Mouse (Mus musculus) stomach, postnatal 0 days (tissue): ENCODE measurements around the gene Spata31d1a. TPM values are rescaled to one million over a fixed set of nuclear protein-coding genes. Genes with fewer than 3 reads are reported as not detected.

ENCODE experiments used
- ATAC-seq: fragments of 200-750 bp; cut with Nextera tagmentation; 2 replicates; pipeline ENCODE4 v1.8.0; 2017; ENCODE audit not compliant: low FRiP score, low TSS enrichment
- DNase-seq: peaks from one replicate; pipeline ENCODE4 v3.0.0-alpha.2; 2016; ENCODE audit warnings: low spot score
- H3K27ac ChIP-seq: fragments of 300-500 bp; sonication (generic); replicated peaks from 2 replicates; pipeline ENCODE4 v1.5.1; 2014; ENCODE audit warnings: mild to moderate bottlenecking, control low read depth
- H3K27me3 ChIP-seq: fragments of 300-500 bp; sonication (generic); 2 replicates; pipeline ENCODE4 v1.6.1; 2014; ENCODE audit warnings: low read length; ENCODE audit not compliant: control insufficient read depth, insufficient read depth
- H3K36me3 ChIP-seq: fragments of 300-500 bp; sonication (generic); 2 replicates; pipeline ENCODE4 v1.6.1; 2014; ENCODE audit warnings: low read length, mixed read lengths; ENCODE audit not compliant: control insufficient read depth, insufficient read depth
- H3K4me1 ChIP-seq: fragments of 300-500 bp; sonication (generic); replicated peaks from 2 replicates; pipeline ENCODE4 v1.6.1; 2014; ENCODE audit warnings: antibody characterized with exemption; ENCODE audit not compliant: control insufficient read depth, insufficient read depth
- H3K4me2 ChIP-seq: fragments of 300-500 bp; sonication (generic); replicated peaks from 2 replicates; pipeline ENCODE4 v1.6.1; 2014; ENCODE audit warnings: low read depth, mild to moderate bottlenecking, control low read depth, moderate library complexity
- H3K4me3 ChIP-seq: fragments of 300-500 bp; sonication (generic); 2 replicates; pipeline ENCODE4 v1.5.1; 2014; ENCODE audit warnings: low read depth, low read length, control low read depth
- H3K9ac ChIP-seq: fragments of 300-500 bp; sonication (generic); 2 replicates; pipeline ENCODE4 v1.6.1; 2014; ENCODE audit warnings: mild to moderate bottlenecking, low read length, control low read depth, mixed read lengths
- H3K9me3 ChIP-seq: fragments of 300-500 bp; sonication (generic); 2 replicates; pipeline ENCODE4 v1.6.1; 2016; ENCODE audit warnings: low read length; ENCODE audit not compliant: control insufficient read depth
- CTCF ChIP-seq: IDR thresholded peaks from 2 replicates; pipeline ENCODE4 v1.5.1; 2016; ENCODE audit warnings: antibody characterized with exemption, low read depth, mild to moderate bottlenecking, moderate library complexity
- EP300 ChIP-seq: optimal IDR thresholded peaks from 2 replicates; pipeline ENCODE3; 2016; ENCODE audit warnings: antibody characterized with exemption
- WGBS: fragments of 180-500 bp; shearing (Covaris S2); extraction: QIAGEN DNeasy Blood & Tissue Kit; methylation state at CpG from one replicate; pipeline ENCODE4 v1.1.7; 2014; 5-methylcytosine and 5-hydroxymethylcytosine counted together
- polyA plus RNA-seq: library from polyadenylated mRNA; unstranded; fragments of >200 nt; fragmentation: Nextera tagmentation; extraction: Ambion mirVana; gene quantifications from 2 replicates; pipeline ENCODE4 v1.2.1, GENCODE M21; 2015

The Spata31d1a gene
- polyA plus RNA-seq, 1 experiment from 2014 or later, result not detected

DNA sequence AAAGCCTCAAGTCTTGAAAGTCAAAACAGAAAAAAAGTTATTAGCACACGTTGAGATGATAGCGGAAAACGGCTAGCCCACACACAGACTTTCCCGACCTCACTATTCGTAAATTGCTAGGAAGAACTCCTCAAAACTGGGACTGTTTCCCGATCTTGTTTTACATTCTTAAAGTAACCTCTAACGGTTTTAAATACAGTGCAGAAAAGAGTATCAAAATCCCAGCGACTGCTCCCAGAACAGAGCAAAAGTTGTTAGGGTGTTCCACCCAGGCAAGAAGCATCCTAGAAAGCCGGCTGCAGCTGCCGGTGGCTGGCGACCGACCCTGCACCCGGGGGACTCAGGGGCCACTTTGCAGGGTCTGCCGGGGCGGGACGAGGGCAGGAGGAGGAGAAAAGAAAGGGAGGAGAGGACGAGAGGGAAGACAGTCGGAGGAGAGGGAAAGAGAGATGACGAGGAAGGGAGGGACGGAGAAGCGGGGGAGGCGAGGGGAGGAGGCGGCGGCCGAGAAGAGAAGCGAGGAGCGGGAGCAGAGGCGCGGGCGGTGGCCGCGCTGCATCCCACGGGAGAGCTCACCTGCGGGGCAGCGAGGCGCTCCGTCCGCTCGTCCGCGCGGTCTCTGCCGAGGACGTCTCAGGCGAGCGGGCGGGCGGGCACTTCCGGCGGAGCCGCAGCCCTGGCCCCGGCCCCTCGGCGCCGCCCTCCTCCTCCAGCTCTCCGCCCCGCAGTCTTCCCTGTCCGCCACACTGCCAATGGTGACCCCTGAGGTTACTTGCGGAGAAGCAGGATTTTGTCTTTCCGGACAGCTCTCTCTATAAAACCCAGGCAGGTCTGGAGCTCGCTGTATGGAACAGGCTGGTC, 34.7 kb downstream of the Spata31d1a start, which contains the start of gene Golm1:
Gene Golm1, minus strand, starts transcription at position 661 of the 861 bp plus-strand sequence.
- no peak for TF ChIP-seq EP300
- peak; percentile 14 for TF ChIP-seq CTCF
- Histone ChIP-seq H3K27ac (peak within 1 kb of the TSS; percentile 56), H3K36me3 (no peaks in the 10 kb centered on the region), H3K9me3 (no peaks in the 10 kb centered on the region), H3K9ac (peak within 1 kb of the TSS; percentile 79), H3K4me3 (peak within 1 kb of the TSS; percentile 74), H3K4me1 (no peaks in the 10 kb centered on the region), H3K27me3 (no peaks in the 10 kb centered on the region), H3K4me2 (peak within 1 kb of the TSS; percentile 82)
- ATAC-seq, result peak; percentile 82
- peak; percentile 77 for DNase-seq
- WGBS, result under 1% methylated on average over 41 of the region's 61 CpGs

DNA sequence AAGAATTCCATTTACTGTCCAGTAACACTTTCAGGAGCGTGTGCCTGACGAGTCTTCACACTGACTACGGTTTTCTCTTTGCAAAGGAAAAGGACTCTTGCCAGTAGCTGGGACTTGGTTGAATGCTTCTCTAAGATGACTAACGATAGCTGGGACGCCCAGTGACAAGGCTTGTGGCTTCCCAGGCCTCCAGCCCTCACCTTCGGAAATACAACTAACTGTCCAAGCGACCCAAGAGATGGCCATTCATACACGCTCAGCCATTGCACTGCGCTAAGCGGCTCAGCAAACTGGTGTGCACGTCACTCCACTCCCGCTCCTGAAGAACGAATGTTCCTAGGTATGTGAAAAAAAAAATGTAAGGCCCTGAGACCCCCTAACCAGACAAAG, 35.4 kb downstream of the Spata31d1a start:
- no peak for ATAC-seq
- H3K4me3 ChIP-seq, result peak overlapping the region; percentile 74
- H3K27ac ChIP-seq, result no peak overlapping the region
- peak overlapping the region; percentile 79 for H3K9ac ChIP-seq
- DNase-seq, result no peak
- no peaks in the 10 kb centered on the region for H3K4me1 ChIP-seq
- no peaks in the 10 kb centered on the region for H3K36me3 ChIP-seq
- peak overlapping the region; percentile 82 for H3K4me2 ChIP-seq
- H3K9me3 ChIP-seq, result no peaks in the 10 kb centered on the region
- 3% methylated on average over 13 of the region's 13 CpGs for WGBS
- no peaks in the 10 kb centered on the region for H3K27me3 ChIP-seq
- no peak for TF ChIP-seq EP300
- TF ChIP-seq CTCF, result no peak

- no peaks in the 10 kb centered on the region for H3K9me3 ChIP-seq
- peak; percentile 44 for DNase-seq
- H3K27me3 ChIP-seq, result no peaks in the 10 kb centered on the region
- peak overlapping the region; percentile 82 for H3K4me2 ChIP-seq
- H3K4me1 ChIP-seq, result no peaks in the 10 kb centered on the region
- no peak for TF ChIP-seq EP300
- no peak for TF ChIP-seq CTCF
- 28% methylated on average over 3 of the region's 3 CpGs for WGBS
- 0 out of 2 replicates have a peak overlapping the region, but pooled peaks have one; percentile 8 for H3K9ac ChIP-seq
- H3K27ac ChIP-seq, result no peak overlapping the region
- H3K36me3 ChIP-seq, result no peaks in the 10 kb centered on the region
- peak overlapping the region; percentile 74; the same call in 1 of the 2 replicates for H3K4me3 ChIP-seq
- ATAC-seq, result no peak
Observed at GRCm38 (mm10) chr13:59674215-59674614, 35.9 kb downstream of the Spata31d1a start.

GRCm38 (mm10) chr13:59673597-59673996, 36.5 kb downstream of the Spata31d1a start:
- H3K27me3 ChIP-seq, result no peaks in the 10 kb centered on the region
- 52% methylated on average over 7 of the region's 7 CpGs for WGBS
- peak overlapping the region; percentile 39 for H3K4me2 ChIP-seq
- H3K27ac ChIP-seq, result no peak overlapping the region
- no peaks in the 10 kb centered on the region for H3K36me3 ChIP-seq
- no peaks in the 10 kb centered on the region for H3K9me3 ChIP-seq
- H3K9ac ChIP-seq, result no peak overlapping the region
- TF ChIP-seq EP300 (no peak), CTCF (no peak)
- DNase-seq (no peak), ATAC-seq (no peak)
- H3K4me3 ChIP-seq, result peak overlapping the region; percentile 18; the same call in 1 of the 2 replicates
- H3K4me1 ChIP-seq, result no peaks in the 10 kb centered on the region

GRCm38 (mm10) chr13:59672248-59672647, 37.9 kb downstream of the Spata31d1a start:
- H3K4me2 ChIP-seq, result no peak overlapping the region
- H3K4me3 ChIP-seq, result no peak overlapping the region
- no peaks in the 10 kb centered on the region for H3K27me3 ChIP-seq
- no peak overlapping the region for H3K9ac ChIP-seq
- TF ChIP-seq EP300 (no peak), CTCF (no peak)
- no peaks in the 10 kb centered on the region for H3K36me3 ChIP-seq
- DNase-seq, result no peak
- ATAC-seq, result no peak
- no peaks in the 10 kb centered on the region for H3K4me1 ChIP-seq
- WGBS, result 73% methylated on average over 6 of the region's 6 CpGs
- no peaks in the 10 kb centered on the region for H3K9me3 ChIP-seq
- no peak overlapping the region for H3K27ac ChIP-seq

GRCm38 (mm10) chr13:59671521-59671920, 38.6 kb downstream of the Spata31d1a start:
- WGBS, result 66% methylated on average over 2 of the region's 2 CpGs
- H3K4me3 ChIP-seq, result no peak overlapping the region
- no peak for TF ChIP-seq EP300
- no peak for TF ChIP-seq CTCF
- no peak overlapping the region for H3K27ac ChIP-seq
- no peak overlapping the region for H3K4me2 ChIP-seq
- no peak overlapping the region for H3K9ac ChIP-seq
- H3K4me1 ChIP-seq, result no peaks in the 10 kb centered on the region
- H3K9me3 ChIP-seq, result no peaks in the 10 kb centered on the region
- no peak for ATAC-seq
- DNase-seq, result no peak
- H3K27me3 ChIP-seq, result no peaks in the 10 kb centered on the region
- no peaks in the 10 kb centered on the region for H3K36me3 ChIP-seq
